7 mouse cellular contexts compared by ENCODE assay signal in the genomic region with DNA sequence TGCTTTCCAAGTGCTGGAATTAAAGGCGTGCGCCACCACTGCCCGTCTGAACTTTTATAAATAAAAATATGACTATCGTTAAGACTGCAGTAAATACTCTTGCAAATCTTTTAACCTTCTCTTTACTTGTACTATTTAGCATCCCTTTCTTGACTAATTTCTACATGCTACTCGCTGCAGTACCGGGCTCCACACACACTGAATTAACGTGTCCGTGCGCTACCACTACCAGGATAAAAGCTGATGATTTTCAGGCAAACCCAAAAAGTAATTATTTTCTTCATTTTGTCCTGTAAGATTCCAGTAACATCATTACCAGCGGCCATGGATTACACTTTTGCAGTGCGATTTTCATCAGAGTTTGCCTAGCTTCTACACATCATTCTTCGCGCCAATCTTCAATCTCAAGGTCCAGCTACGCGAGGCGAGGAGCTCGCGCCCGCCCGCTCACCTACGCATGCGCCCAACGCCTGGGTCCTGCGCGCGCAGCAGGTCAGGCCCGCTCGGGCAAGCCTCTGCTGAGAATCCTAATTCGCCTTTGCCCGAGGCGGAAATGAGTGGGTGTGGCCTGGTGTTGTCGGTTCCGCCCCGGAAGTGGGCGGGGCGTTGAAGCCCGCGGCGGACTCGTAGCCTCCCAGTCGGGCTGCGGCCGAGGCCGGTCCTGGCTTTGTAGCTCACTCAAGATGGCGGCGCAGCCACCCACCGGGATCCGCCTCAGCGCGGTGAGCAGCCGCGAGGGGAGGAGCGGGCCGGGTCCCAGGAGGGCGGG. TPM values are rescaled to one million over a fixed set of nuclear protein-coding genes. Genes with fewer than 3 reads are reported as not detected.
DNase-seq lines count a peak whose midpoint lies in the region; ATAC-seq lines count a peak whose summit lies in the region.

Gene Morc3 (plus strand): TSS at position 495 of the 769 bp plus-strand sequence.

- 12% methylated on average over 50 of the region's 55 CpGs for WGBS in embryonic facial prominence, embryonic 11.5 days
- 12% methylated on average over 55 of the region's 55 CpGs for WGBS in limb, embryonic 10.5 days
- 13% methylated on average over 55 of the region's 55 CpGs for WGBS in midbrain, embryonic 13.5 days

- no peaks in the 10 kb centered on the region for H3K27me3 ChIP-seq in embryonic facial prominence, embryonic 11.5 days (ENCODE audit: control insufficient read depth, insufficient read depth, low read length)
- no peaks in the 10 kb centered on the region for H3K27me3 ChIP-seq in limb, embryonic 10.5 days (ENCODE audit: low read depth, poor library complexity, severe bottlenecking)
- H3K27me3 ChIP-seq in midbrain, embryonic 13.5 days, result 0 out of 2 replicates have a peak, but pooled peaks cover 3% of the 10 kb centered on the region

- peak; percentile 100 for DNase-seq in adrenal gland, postnatal 14 days
- DNase-seq in embryonic facial prominence, embryonic 11.5 days (ENCODE audit: low spot score), result peak; percentile 100
- DNase-seq in kidney, adult 11 months, result peak; percentile 100
- peak; percentile 100 for DNase-seq in limb, embryonic 10.5 days (ENCODE audit: low spot score)
- peak; percentile 100 for DNase-seq in spleen, adult 12 weeks (ENCODE audit: low spot score)

- peak within 1 kb of the TSS; percentile 85 for H3K27ac ChIP-seq in embryonic facial prominence, embryonic 11.5 days (replicated peaks; ENCODE audit: low read depth, low read length)
- peak within 1 kb of the TSS; percentile 99 for H3K27ac ChIP-seq in limb, embryonic 10.5 days
- H3K27ac ChIP-seq in midbrain, embryonic 13.5 days, result peak within 1 kb of the TSS; percentile 94

- H3K4me1 ChIP-seq in embryonic facial prominence, embryonic 11.5 days (ENCODE audit: control insufficient read depth, insufficient read depth, low read length), result no peaks in the 10 kb centered on the region
- H3K4me1 ChIP-seq in limb, embryonic 10.5 days, result peaks cover 7% of the 10 kb centered on the region
- H3K4me1 ChIP-seq in midbrain, embryonic 13.5 days (replicated peaks), result peaks cover 15% of the 10 kb centered on the region

- peak within 1 kb of the TSS; percentile 91 for H3K9ac ChIP-seq in embryonic facial prominence, embryonic 11.5 days (replicated peaks; ENCODE audit: low read length)
- peak within 1 kb of the TSS; percentile 94 for H3K9ac ChIP-seq in midbrain, embryonic 13.5 days (replicated peaks)

- ATAC-seq in embryonic facial prominence, embryonic 11.5 days (replicated peaks; ENCODE audit: insufficient number of reproducible peaks, low FRiP score, low TSS enrichment, low read depth), result peak; percentile 93
- ATAC-seq in granulocyte monocyte progenitor cell, adult 5-6 weeks (replicated peaks; ENCODE audit: poor library complexity, severe bottlenecking), result peak; percentile 87
- peak; percentile 98 for ATAC-seq in midbrain, embryonic 13.5 days

- no peaks in the 10 kb centered on the region for H3K36me3 ChIP-seq in embryonic facial prominence, embryonic 11.5 days (replicated peaks; ENCODE audit: control insufficient read depth, insufficient read depth, low read depth, low read length)
- peaks cover 10% of the 10 kb centered on the region for H3K36me3 ChIP-seq in limb, embryonic 10.5 days
- 0 out of 2 replicates have a peak, but pooled peaks cover 4% of the 10 kb centered on the region for H3K36me3 ChIP-seq in midbrain, embryonic 13.5 days

- peak within 1 kb of the TSS; percentile 59 for H3K4me2 ChIP-seq in embryonic facial prominence, embryonic 11.5 days (ENCODE audit: low read depth, low read length)
- H3K4me2 ChIP-seq in midbrain, embryonic 13.5 days (replicated peaks), result peak within 1 kb of the TSS; percentile 91

- no peaks in the 10 kb centered on the region for H3K9me3 ChIP-seq in embryonic facial prominence, embryonic 11.5 days (replicated peaks; ENCODE audit: control insufficient read depth, low read length)
- no peaks in the 10 kb centered on the region for H3K9me3 ChIP-seq in limb, embryonic 10.5 days (replicated peaks)
- no peaks in the 10 kb centered on the region for H3K9me3 ChIP-seq in midbrain, embryonic 13.5 days

- H3K4me3 ChIP-seq in embryonic facial prominence, embryonic 11.5 days (ENCODE audit: low read depth, low read length), result peak within 1 kb of the TSS; percentile 59
- H3K4me3 ChIP-seq in limb, embryonic 10.5 days, result peak within 1 kb of the TSS; percentile 78
- peak within 1 kb of the TSS; percentile 98 for H3K4me3 ChIP-seq in midbrain, embryonic 13.5 days (replicated peaks)

RNA-seq across cellular contexts. Expression of gene Morc3, which starts in this region (rescaled TPM):
- total RNA-seq in adrenal gland, postnatal 14 days (2021), result 33.6 and 43.6 TPM in 2 replicates
- polyA plus RNA-seq in embryonic facial prominence, embryonic 11.5 days (2014; fragmentation: Nextera tagmentation; extraction: Ambion mirVana), result 27.9 and 33.2 TPM in 2 replicates
- total RNA-seq in granulocyte monocyte progenitor cell, adult 5-6 weeks (2014; fragmentation: Nextera tagmentation), result 74.0 and 110 TPM in 2 replicates
- total RNA-seq in granulocyte monocyte progenitor cell, adult 5-6 weeks (2017), result 172 and 330 TPM in 2 replicates
- polyA plus RNA-seq in limb, embryonic 10.5 days (2016; fragmentation: Nextera tagmentation; extraction: Ambion mirVana), result 28.9 and 31.0 TPM in 2 replicates
- polyA plus RNA-seq in midbrain, embryonic 13.5 days (2015; fragmentation: Nextera tagmentation; extraction: Ambion mirVana), result 32.7 and 39.2 TPM in 2 replicates

Comparison
In these comparisons a context has a peak if more than half of its experiments do, and no peak if none do; other contexts are left out.
1. Peak in every context shown above with its lines: DNase-seq, ATAC-seq, H3K4me3 ChIP-seq and H3K27ac ChIP-seq.